Mouse (Mus musculus): ENCODE data around the gene Mrs2.

- TF ChIP-seq CTCF (IDR thresholded peaks at IDR 0.05; ENCODE audit: insufficient read depth, low read length) (no peak), POLR2A (IDR thresholded peaks at IDR 0.05; ENCODE audit: borderline replicate concordance, extremely low read depth, low read depth, low read length) (no peak)
These were observed 42.3 kb downstream of the Mrs2 start for GRCm38 (mm10) chr13:24977820-24978342.
